Mouse (Mus musculus) heart, embryonic 15.5 days (tissue): ENCODE results near the gene Casq2. TPM values are rescaled to one million over a fixed set of nuclear protein-coding genes. Genes with fewer than 3 reads are reported as not detected.

Experiments used
- ATAC-seq: fragments of 200-750 bp; cut with Nextera tagmentation; replicated peaks from 2 replicates; pipeline ENCODE4 v1.8.0; 2017; ENCODE audit warnings: low read depth, moderate TSS enrichment; ENCODE audit not compliant: insufficient number of reproducible peaks, insufficient read depth, low FRiP score
- H3K27ac ChIP-seq: fragments of 300-500 bp; sonication (generic); 2 replicates; pipeline ENCODE4 v1.5.1; 2015; ENCODE audit warnings: mild to moderate bottlenecking, inconsistent platforms
- H3K27me3 ChIP-seq: fragments of 300-500 bp; sonication (generic); 2 replicates; pipeline ENCODE4 v1.6.1; 2015; ENCODE audit warnings: inconsistent platforms
- H3K36me3 ChIP-seq: fragments of 300-500 bp; sonication (generic); 2 replicates; pipeline ENCODE4 v1.6.1; 2015; ENCODE audit warnings: mild to moderate bottlenecking, inconsistent platforms
- H3K4me1 ChIP-seq: fragments of 300-500 bp; sonication (generic); replicated peaks from 2 replicates; pipeline ENCODE4 v1.6.1; 2015; ENCODE audit warnings: inconsistent platforms
- H3K4me2 ChIP-seq: fragments of 300-500 bp; sonication (generic); 2 replicates; pipeline ENCODE4 v1.6.1; 2015; ENCODE audit warnings: inconsistent platforms, mild to moderate bottlenecking, moderate library complexity
- H3K4me3 ChIP-seq: fragments of 300-500 bp; sonication (generic); 2 replicates; pipeline ENCODE4 v1.5.1; 2015; ENCODE audit warnings: mild to moderate bottlenecking, inconsistent platforms
- H3K9ac ChIP-seq: fragments of 300-500 bp; sonication (generic); 2 replicates; pipeline ENCODE4 v1.6.1; 2015; ENCODE audit warnings: mild to moderate bottlenecking, inconsistent platforms
- H3K9me3 ChIP-seq: fragments of 300-500 bp; sonication (generic); replicated peaks from 2 replicates; pipeline ENCODE4 v1.6.1; 2016; ENCODE audit warnings: inconsistent platforms
- WGBS: fragments of 180-500 bp; shearing (Covaris S2); methylation state at CpG from one replicate; pipeline ENCODE4 v1.1.7; 2015; ENCODE audit warnings: mixed read lengths; 5-methylcytosine and 5-hydroxymethylcytosine counted together
- polyA plus RNA-seq: library from polyadenylated mRNA; unstranded; fragments of >200 nt; fragmentation: Nextera tagmentation; extraction: Ambion mirVana; gene quantifications from 2 replicates; pipeline ENCODE4 v1.2.1, GENCODE M21; 2015

Gene Casq2
- polyA plus RNA-seq, 1 experiment from 2014 or later: 565 TPM

DNA sequence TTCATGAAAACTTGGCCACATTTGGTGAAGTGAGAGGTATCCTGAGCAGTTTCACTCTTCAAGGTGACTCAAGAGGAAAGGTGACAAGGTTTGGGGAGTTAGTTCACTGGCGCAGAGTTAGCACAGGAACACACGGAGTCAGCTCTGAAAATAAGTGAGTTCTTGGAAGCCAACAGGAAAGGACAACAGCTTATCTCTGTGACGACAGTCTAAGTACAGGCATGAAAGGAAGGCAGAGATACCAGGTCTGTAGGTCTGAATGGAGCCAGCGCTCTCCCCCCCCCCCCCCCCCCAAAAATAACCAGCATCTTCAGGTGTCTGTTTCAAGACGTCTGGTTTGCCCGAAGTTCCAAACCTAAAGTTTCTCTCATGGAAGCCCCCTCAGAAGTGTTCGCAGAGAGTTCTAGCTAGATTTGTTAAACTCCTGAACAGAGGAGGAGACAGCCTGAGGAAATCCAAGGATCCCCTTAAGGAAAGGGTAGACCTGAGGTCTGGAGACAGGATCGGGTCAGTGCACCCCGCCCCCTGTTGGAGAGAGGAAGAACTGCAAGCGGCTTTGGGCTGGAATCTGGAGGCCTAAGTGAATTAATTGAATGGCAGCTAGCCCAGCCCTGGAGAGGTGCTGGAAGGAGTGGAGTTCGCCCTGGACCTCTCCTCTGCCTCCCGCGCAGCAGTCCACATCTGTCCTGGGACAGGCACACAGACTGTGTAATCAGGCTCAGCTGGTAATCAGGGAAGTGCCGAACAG is 24.1 kb upstream of the Casq2 start:
- no peaks in the 10 kb centered on the region for H3K9me3 ChIP-seq
- ATAC-seq: peak; percentile 48
- no peak overlapping the region for H3K9ac ChIP-seq
- H3K27ac ChIP-seq: peak overlapping the region; percentile 45
- H3K4me1 ChIP-seq: peaks cover 36% of the 10 kb centered on the region
- WGBS: 17% methylated on average over 14 of the region's 14 CpGs
- H3K27me3 ChIP-seq: no peaks in the 10 kb centered on the region
- H3K4me2 ChIP-seq: peak overlapping the region; percentile 17
- no peak overlapping the region for H3K4me3 ChIP-seq
- H3K36me3 ChIP-seq: no peaks in the 10 kb centered on the region

DNA sequence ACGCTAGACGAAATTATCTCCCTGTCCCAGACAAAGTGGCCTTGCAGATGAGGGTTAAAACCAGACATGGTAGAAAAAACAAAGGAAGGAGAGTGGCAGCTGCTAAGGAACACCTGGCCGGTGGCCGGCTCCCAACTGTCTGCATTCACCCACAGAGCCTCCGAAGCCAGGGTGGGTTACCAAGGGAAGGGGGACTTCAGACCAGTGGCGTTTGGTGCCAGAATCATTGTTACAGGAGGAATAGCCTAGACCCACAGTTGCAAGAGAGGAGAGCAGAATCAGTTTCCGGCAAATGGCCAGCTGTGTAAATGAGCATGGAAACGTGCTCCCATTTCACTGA is 23.6 kb upstream of the Casq2 start:
- Histone ChIP-seq H3K4me2 (peak overlapping the region; percentile 17), H3K4me3 (no peak overlapping the region), H3K4me1 (peaks cover 36% of the 10 kb centered on the region), H3K27ac (peak overlapping the region; percentile 45), H3K9me3 (no peaks in the 10 kb centered on the region), H3K9ac (no peak overlapping the region), H3K36me3 (no peaks in the 10 kb centered on the region), H3K27me3 (no peaks in the 10 kb centered on the region)
- no peak for ATAC-seq
- WGBS: 25% methylated on average over 8 of the region's 8 CpGs

DNA sequence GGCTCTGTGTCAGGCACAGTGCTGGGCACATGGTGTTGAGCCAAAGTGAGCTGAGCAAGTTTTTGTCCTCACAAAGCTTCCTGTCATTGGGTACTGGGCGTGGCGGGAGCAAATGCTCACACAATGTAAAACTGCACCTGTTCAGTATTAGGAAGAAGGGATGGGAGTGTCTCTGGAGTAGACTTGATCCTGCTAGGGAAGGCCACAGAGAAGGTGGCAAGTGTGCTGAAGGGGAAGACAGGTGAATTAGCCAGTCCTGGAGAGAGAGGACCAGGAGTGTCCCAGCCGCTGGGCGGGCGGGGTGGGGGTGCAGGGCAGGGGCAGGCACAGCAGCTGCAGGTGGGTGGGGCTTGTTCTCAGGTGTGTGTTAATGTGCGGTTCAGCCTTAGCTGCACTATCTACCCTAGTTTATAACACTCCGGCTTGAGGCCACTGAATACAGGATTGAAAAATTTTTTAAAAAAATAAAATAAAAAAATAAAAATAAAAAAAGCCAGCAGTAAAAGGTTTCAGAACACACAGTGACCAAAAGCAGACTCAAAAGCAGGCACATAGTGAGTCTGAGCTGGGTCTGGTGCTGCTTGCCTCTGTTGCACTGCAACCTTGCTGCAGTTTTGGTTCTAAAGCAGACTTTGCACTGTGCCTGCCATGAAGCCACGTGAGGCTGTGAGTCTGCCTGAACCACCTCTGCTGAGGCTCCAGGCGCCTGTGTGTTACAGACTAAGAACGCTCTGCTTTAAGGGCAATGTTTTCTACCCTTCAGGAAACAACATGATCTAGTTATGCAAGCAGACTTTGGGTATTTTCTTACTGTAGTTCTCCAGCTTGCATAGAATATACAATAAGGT is 22.7 kb upstream of the Casq2 start:
- H3K9ac ChIP-seq: no peak overlapping the region
- H3K4me3 ChIP-seq: no peak overlapping the region
- peak overlapping the region; percentile 45; the same call in 1 of the 2 replicates for H3K27ac ChIP-seq
- no peak overlapping the region for H3K4me2 ChIP-seq
- H3K4me1 ChIP-seq: peaks cover 40% of the 10 kb centered on the region
- ATAC-seq: no peak
- H3K9me3 ChIP-seq: no peaks in the 10 kb centered on the region
- H3K36me3 ChIP-seq: no peaks in the 10 kb centered on the region
- no peaks in the 10 kb centered on the region for H3K27me3 ChIP-seq
- WGBS: 70% methylated on average over 10 of the region's 10 CpGs

DNA sequence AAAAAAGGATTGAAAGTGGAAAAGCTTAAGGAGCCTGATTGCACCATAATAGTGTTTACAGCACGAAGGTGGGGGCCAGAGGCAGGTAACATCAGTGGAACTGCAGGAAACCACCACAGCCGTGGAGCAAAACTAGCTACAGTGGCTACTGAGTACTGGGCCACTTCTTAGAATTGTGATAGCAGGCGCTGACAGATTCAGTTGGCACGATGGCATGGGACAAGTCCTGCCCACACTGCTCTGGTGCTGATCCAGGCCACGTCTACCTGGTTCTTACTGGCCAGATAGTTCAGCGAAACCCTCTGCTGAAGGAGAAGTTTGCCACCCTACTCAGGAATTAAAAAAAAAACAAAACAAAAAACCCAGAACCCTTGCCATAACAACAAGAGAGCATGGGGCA is 21.6 kb upstream of the Casq2 start:
- Histone ChIP-seq H3K4me1 (peaks cover 48% of the 10 kb centered on the region), H3K4me3 (no peak overlapping the region), H3K27ac (no peak overlapping the region), H3K36me3 (no peaks in the 10 kb centered on the region), H3K9me3 (no peaks in the 10 kb centered on the region), H3K9ac (no peak overlapping the region), H3K27me3 (no peaks in the 10 kb centered on the region), H3K4me2 (no peak overlapping the region)
- 45% methylated on average over 6 of the region's 6 CpGs for WGBS
- ATAC-seq: no peak

DNA sequence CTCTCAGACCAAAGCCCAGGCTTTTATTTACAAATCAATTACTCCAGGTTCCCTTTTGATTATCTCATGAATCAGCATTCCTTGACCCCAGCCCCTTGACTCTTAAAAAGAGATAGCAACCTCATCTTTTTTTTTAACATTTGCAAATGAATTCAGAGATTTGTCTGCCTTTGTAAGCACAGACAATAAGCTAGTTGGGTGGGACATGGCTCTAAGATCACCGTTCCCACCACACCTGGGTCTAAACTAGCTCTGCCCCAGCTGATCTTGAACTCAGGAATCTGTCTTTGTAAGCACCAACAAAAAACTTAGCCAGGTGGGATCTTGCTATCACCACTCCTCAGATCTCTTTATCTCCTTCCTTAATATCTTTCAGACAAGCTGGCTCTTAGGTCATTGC is 18.9 kb upstream of the Casq2 start:
- no peaks in the 10 kb centered on the region for H3K9me3 ChIP-seq
- ATAC-seq: no peak
- H3K27ac ChIP-seq: no peak overlapping the region
- WGBS: 89% methylated on average over 1 of the region's 1 CpGs
- no peak overlapping the region for H3K4me2 ChIP-seq
- no peaks in the 10 kb centered on the region for H3K27me3 ChIP-seq
- H3K4me3 ChIP-seq: no peak overlapping the region
- H3K9ac ChIP-seq: no peak overlapping the region
- peaks cover 45% of the 10 kb centered on the region for H3K4me1 ChIP-seq
- no peaks in the 10 kb centered on the region for H3K36me3 ChIP-seq

GRCm38 (mm10) chr3:102067861-102068260 is 18.4 kb upstream of the Casq2 start:
- Histone ChIP-seq H3K4me3 (no peak overlapping the region), H3K4me2 (no peak overlapping the region), H3K27me3 (no peaks in the 10 kb centered on the region), H3K4me1 (peaks cover 40% of the 10 kb centered on the region), H3K36me3 (no peaks in the 10 kb centered on the region), H3K27ac (no peak overlapping the region), H3K9ac (no peak overlapping the region), H3K9me3 (no peaks in the 10 kb centered on the region)
- 97% methylated on average over 2 of the region's 2 CpGs for WGBS
- no peak for ATAC-seq

DNA sequence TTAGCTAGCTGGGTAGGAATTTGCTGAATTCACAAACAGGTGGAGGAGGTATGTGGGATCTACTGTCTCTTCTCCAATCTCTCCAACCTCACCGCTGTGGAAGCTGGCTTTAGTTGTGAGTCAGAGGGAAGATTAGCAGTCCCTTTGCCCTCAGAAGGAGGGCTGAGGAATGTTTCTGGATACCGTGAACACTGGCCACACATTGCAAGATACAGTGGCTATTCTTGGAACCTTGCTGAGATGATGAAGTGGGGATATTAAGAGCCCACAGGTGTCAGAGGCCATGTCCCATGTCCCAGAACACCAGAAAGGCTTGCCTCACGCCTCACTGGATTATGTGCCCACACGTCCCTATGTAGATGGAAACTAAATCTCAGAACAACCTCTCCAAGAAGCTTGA is 17.0 kb upstream of the Casq2 start:
- peaks cover 28% of the 10 kb centered on the region for H3K4me1 ChIP-seq
- no peaks in the 10 kb centered on the region for H3K9me3 ChIP-seq
- no peaks in the 10 kb centered on the region for H3K36me3 ChIP-seq
- peak; percentile 70 for ATAC-seq
- no peak overlapping the region for H3K4me3 ChIP-seq
- no peak overlapping the region for H3K9ac ChIP-seq
- H3K4me2 ChIP-seq: peak overlapping the region; percentile 28
- 39% methylated on average over 4 of the region's 4 CpGs for WGBS
- H3K27me3 ChIP-seq: no peaks in the 10 kb centered on the region
- H3K27ac ChIP-seq: peak overlapping the region; percentile 75

GRCm38 (mm10) chr3:102069686-102070085 is 16.5 kb upstream of the Casq2 start:
- H3K36me3 ChIP-seq: no peaks in the 10 kb centered on the region
- no peak overlapping the region for H3K4me3 ChIP-seq
- H3K27ac ChIP-seq: peak overlapping the region; percentile 75
- ATAC-seq: peak; percentile 57; the same call in 1 of the 2 replicates
- H3K4me2 ChIP-seq: peak overlapping the region; percentile 28
- no peaks in the 10 kb centered on the region for H3K9me3 ChIP-seq
- H3K4me1 ChIP-seq: peaks cover 24% of the 10 kb centered on the region
- no peak overlapping the region for H3K9ac ChIP-seq
- WGBS: 57% methylated on average over 5 of the region's 5 CpGs
- H3K27me3 ChIP-seq: no peaks in the 10 kb centered on the region

- H3K4me1 ChIP-seq: peaks cover 19% of the 10 kb centered on the region
- ATAC-seq: no peak
- peak overlapping the region; percentile 75 for H3K27ac ChIP-seq
- H3K36me3 ChIP-seq: no peaks in the 10 kb centered on the region
- no peak overlapping the region for H3K9ac ChIP-seq
- H3K4me3 ChIP-seq: no peak overlapping the region
- 93% methylated on average over 7 of the region's 7 CpGs for WGBS
- no peaks in the 10 kb centered on the region for H3K9me3 ChIP-seq
- H3K27me3 ChIP-seq: no peaks in the 10 kb centered on the region
- no peak overlapping the region for H3K4me2 ChIP-seq
These were observed 15.9 kb upstream of the Casq2 start for GRCm38 (mm10) chr3:102070360-102070759.

- Histone ChIP-seq H3K9ac (no peak overlapping the region), H3K27me3 (no peaks in the 10 kb centered on the region), H3K4me3 (no peak overlapping the region), H3K4me1 (peaks cover 19% of the 10 kb centered on the region), H3K27ac (no peak overlapping the region), H3K4me2 (no peak overlapping the region), H3K36me3 (no peaks in the 10 kb centered on the region), H3K9me3 (no peaks in the 10 kb centered on the region)
- 95% methylated on average over 3 of the region's 3 CpGs for WGBS
- no peak for ATAC-seq
These were observed 15.2 kb upstream of the Casq2 start for GRCm38 (mm10) chr3:102071016-102071415.

- Histone ChIP-seq H3K4me3 (no peak overlapping the region), H3K27ac (no peak overlapping the region), H3K27me3 (no peaks in the 10 kb centered on the region), H3K4me2 (no peak overlapping the region), H3K36me3 (no peaks in the 10 kb centered on the region), H3K9me3 (no peaks in the 10 kb centered on the region), H3K9ac (no peak overlapping the region), H3K4me1 (peaks cover 10% of the 10 kb centered on the region)
- ATAC-seq: no peak
- 86% methylated on average over 2 of the region's 2 CpGs for WGBS
These were observed 6.8 kb upstream of the Casq2 start for GRCm38 (mm10) chr3:102079413-102079812.
